Mouse (Mus musculus) cerebellum, adult 2 months (tissue): ENCODE measurements at regions not wholly inside any gene's neighbourhood (a gene's known extent, or its start where the extent isn't known, plus 50 kb on each side); places are given as distances from the start of the nearest gene placed in this dataset.

Source experiments
- CTCF ChIP-seq: fragments of 200-500 bp; IDR thresholded peaks from 2 replicates; pipeline ENCODE4 v1.5.1; 2011; ENCODE audit warnings: low read depth, mild to moderate bottlenecking, control low read depth, low read length, moderate library complexity, borderline replicate concordance; ENCODE audit not compliant: insufficient read depth
- POLR2A ChIP-seq: fragments of 200-500 bp; IDR thresholded peaks from 2 replicates; pipeline ENCODE4 v1.6.1; 2011; ENCODE audit warnings: low read length, control low read depth, borderline replicate concordance; ENCODE audit not compliant: insufficient read depth

GRCm38 (mm10) chr4:106254761-106255475 lies 61.1 kb upstream of the Usp24 start:
- no peak for TF ChIP-seq CTCF
- no peak for TF ChIP-seq POLR2A
